Mouse (Mus musculus) ovary, postnatal 10 days (tissue): ENCODE data around the gene Acaca.
"Not testable (repeated sequence)": the region's sequence is repeated elsewhere in the genome, so short reads cannot be mapped to it uniquely, and the experiment has no call there.

Source experiments
- DNase-seq: peaks from one replicate; pipeline ENCODE4 v3.0.0; 2022; ENCODE audit warnings: low spot score

The Acaca gene

GRCm38 (mm10) chr11:84338273-84338672, 208.8 kb downstream of the Acaca start:
- not testable (repeated sequence) for DNase-seq

GRCm38 (mm10) chr11:84340630-84341029, 211.2 kb downstream of the Acaca start:
- no peak for DNase-seq

GRCm38 (mm10) chr11:84344522-84345236, 215.2 kb downstream of the Acaca start:
- no peak for DNase-seq

GRCm38 (mm10) chr11:84347766-84348165, 218.3 kb downstream of the Acaca start:
- DNase-seq: no peak

GRCm38 (mm10) chr11:84348843-84349825, 219.7 kb downstream of the Acaca start:
- no peak for DNase-seq

- no peak for DNase-seq
Measured at GRCm38 (mm10) chr11:84351150-84351549, 221.7 kb downstream of the Acaca start.

GRCm38 (mm10) chr11:84353058-84353726, 223.7 kb downstream of the Acaca start:
- DNase-seq: no peak

GRCm38 (mm10) chr11:84357304-84357703, 227.8 kb downstream of the Acaca start:
- no peak for DNase-seq

- DNase-seq: no peak
Measured at GRCm38 (mm10) chr11:84357771-84358170, 228.3 kb downstream of the Acaca start.

- DNase-seq: no peak
Measured at GRCm38 (mm10) chr11:84361551-84361950, 232.1 kb downstream of the Acaca start.

- DNase-seq: no peak
Measured at GRCm38 (mm10) chr11:84362633-84363243, 233.3 kb downstream of the Acaca start.

GRCm38 (mm10) chr11:84365313-84365712, 235.8 kb downstream of the Acaca start:
- no peak for DNase-seq

- no peak for DNase-seq
Measured at GRCm38 (mm10) chr11:84368902-84369301, 239.4 kb downstream of the Acaca start.

GRCm38 (mm10) chr11:84373122-84373521, 243.7 kb downstream of the Acaca start:
- no peak for DNase-seq

GRCm38 (mm10) chr11:84375951-84376496, 246.6 kb downstream of the Acaca start:
- no peak for DNase-seq

GRCm38 (mm10) chr11:84376510-84377365, 247.3 kb downstream of the Acaca start:
- DNase-seq: no peak

- no peak for DNase-seq
Measured at GRCm38 (mm10) chr11:84382450-84382849, 253.0 kb downstream of the Acaca start.

- no peak for DNase-seq
Measured at GRCm38 (mm10) chr11:84383891-84384290, 254.4 kb downstream of the Acaca start.

- DNase-seq: no peak
Measured at GRCm38 (mm10) chr11:84389332-84389731, 259.9 kb downstream of the Acaca start.

GRCm38 (mm10) chr11:84391126-84391525, 261.7 kb downstream of the Acaca start:
- no peak for DNase-seq

- not testable (repeated sequence) for DNase-seq
Measured at GRCm38 (mm10) chr11:84392066-84392465, 262.6 kb downstream of the Acaca start.
